Mouse (Mus musculus) megakaryocyte progenitor cell, adult 5-6 weeks (primary cell): ENCODE measurements around the gene Oaf. TPM values are rescaled to one million over a fixed set of nuclear protein-coding genes. Genes with fewer than 3 reads are reported as not detected.

Experiments
- ATAC-seq: replicated peaks from 2 replicates; pipeline ENCODE4 v1.8.0; 2016; ENCODE audit warnings: mild to moderate bottlenecking, moderate TSS enrichment, inconsistent platforms; ENCODE audit not compliant: poor library complexity
- total RNA-seq, 2 experiments: library from RNA; stranded (forward) in 1 of 2; stranded (reverse) in 1 of 2; fragments of 157-497, 149-512 nt in 1 of 2; fragments of 200-1000 nt in 1 of 2; gene quantifications; 2 replicates each; pipeline versions ENCODE4 v1.2.3 to v1.2.4; 2015 to 2017

Oaf gene
- total RNA-seq, 2 experiments from 2014 or later = 17.0 to 19.2 TPM

DNA sequence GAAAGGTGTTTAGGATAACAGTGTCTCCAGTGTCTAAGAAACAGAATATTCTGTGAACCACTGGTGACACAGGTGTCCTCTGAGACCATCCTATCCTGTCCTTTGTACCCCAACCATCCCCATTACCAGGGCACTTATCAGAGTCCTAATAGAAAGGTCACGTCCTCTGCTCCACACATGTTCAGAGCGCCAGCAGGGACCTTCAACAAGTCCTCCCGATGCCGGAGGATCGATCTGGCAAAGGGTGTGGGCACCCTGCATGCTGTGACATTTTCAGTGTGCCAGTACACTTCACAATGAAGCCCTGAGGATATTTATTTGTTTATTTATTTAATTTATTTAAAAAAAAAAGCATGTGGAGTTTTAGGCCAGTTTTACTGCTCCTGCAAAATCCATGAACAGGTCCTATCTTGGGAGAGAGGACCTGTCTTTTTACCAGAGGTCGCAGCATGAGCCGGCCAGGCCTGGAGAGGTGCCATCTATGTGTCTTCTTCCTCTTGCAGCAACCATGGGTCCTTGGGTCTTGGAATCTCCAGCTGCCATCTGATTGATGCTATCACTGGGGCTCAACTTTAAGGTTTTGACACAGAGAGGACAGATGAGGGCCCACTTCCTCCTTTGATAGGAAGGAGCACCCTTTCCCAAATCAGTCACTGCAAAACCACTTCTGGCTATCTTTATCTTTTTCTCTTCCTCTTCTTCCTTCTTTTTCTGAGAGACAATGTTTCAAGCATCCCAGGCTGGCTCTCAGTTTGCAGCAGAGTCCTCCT lies 6.3 kb upstream of the Oaf start:
- ATAC-seq = peak; percentile 33

DNA sequence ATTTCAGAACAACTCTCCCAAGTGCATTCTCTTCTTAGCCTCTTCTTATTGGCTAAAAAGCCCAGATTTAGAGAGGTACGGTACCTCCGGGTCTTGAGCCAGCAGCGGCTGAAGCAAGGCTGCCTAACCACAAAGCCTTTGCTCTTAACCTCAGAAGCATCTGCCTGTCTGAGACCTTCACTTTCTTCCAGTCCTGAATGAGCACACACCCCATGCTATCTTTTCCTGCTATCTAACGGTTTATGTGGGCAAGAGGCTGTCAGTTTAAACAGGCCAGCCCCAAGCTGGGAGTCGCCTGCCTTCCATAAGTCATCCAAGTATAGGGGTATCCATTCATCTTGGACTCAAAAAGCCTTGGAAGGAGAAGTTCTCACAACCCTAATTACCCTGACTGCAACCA lies 2.7 kb upstream of the Oaf start:
- ATAC-seq = peak; percentile 38

GRCm38 (mm10) chr9:43241970-43242369 lies 2.3 kb upstream of the Oaf start:
- ATAC-seq = no peak

DNA sequence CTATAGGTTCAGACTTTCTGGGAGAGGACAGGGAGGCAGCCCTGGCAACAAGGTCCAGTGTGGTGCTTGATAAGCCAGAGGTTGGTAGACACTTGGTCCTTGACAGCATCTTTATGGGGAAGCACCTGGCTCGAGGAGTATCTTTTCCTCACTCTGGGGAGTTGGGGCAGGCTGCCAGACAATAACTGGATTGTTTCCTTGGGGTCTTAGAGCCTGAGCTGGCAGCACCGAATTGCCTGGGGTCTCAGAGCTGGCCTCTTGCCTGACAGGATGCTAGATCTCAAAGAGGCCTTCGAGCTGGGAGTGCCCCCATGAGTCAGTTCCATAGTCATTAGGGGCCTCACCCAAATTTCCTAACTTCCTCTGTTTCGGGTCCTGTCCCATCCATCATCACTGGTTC lies 1.6 kb upstream of the Oaf start:
- no peak for ATAC-seq

DNA sequence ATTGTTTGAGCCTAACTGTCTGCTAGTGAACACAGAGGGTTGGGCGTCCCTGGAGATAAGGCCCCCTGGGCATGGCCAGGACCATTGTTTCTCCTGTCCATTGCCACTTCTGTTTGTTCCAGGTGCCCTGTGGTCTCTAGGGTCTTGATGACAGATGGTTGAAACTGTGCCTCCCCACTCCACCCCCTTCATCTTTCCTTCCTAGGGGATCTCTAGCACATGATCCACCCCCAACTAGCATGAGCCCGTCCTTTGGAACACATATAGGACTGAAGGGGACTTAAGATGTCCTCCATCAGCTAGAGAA lies 836 bp upstream of the Oaf start:
- no peak for ATAC-seq

- no peak for ATAC-seq
Measured at GRCm38 (mm10) chr9:43238631-43239545, 823 bp downstream of the Oaf start.

DNA sequence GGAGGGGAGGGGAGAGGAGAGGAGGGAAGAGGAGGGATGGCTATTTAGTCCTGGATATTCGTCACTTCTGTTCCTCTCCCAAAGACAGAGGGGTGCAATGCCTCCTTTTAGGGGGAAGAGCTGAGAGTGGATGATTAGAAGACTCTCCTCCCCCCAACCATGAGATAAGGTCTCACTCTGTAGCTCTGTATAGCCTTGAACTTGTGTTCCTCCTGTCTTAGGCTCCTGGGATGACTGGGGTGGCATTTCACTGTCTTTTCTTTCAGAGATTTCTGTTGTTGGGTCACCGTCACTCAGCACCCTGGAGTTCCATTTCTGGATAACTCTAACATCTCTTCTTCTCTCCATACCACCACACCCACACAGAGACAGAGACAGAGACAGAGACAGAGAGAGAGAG lies 1.5 kb downstream of the Oaf start:
- ATAC-seq = no peak

DNA sequence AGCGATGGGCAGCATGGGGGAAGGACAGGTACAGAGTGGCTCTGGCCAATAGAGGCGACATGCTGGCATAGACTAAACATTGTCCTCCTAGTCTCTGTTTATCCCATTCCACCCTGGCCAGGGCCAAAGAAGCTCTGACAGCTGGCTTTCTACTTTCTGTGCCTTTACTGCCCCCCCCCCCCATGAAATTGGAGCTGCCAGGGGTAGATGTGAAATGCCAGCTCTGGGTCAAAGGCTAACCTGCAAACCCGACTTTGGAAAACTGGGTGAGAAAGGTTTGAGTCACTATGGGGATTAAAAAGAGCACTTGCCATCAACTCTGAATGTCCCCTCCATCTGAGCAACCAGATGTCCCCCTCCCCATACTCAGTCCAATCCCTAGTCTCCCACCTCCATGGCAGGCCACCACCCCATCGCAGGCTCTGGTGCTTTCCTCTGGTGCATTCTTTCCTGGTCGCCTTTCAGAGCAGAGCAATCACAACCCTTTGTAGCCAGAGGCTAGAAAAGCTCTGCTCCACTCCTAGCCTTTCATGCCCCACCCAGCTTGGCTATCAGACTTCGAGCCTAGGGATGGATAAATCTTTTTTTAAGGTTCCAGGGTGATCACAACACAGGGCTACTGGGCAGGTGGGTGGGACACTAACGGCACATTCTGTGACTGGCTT lies 2.5 kb downstream of the Oaf start:
- no peak for ATAC-seq

GRCm38 (mm10) chr9:43236576-43236975 lies 3.1 kb downstream of the Oaf start:
- no peak for ATAC-seq

DNA sequence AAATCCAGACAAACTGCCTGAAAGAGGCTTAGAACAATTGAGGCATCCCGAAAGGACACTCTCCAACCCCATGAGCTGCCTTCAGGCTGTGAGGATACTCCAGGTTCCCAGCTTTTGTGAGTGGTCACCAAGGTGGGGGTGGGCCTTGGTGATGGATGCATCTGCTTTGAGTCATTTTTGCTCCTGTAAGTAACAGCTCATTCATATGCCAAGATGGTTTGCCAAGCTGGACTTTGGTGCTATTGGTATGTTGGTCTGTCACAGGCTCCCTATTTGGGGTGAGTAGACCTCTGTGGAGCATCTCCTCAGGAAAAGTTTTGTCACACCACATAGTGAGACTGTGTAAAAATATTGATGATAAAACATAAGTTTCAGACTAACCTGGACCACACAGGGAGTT lies 3.6 kb downstream of the Oaf start:
- no peak for ATAC-seq

- ATAC-seq = no peak
Measured at GRCm38 (mm10) chr9:43235336-43235735, 4.4 kb downstream of the Oaf start.

GRCm38 (mm10) chr9:43234496-43234895 lies 5.2 kb downstream of the Oaf start:
- ATAC-seq = peak; percentile 86

DNA sequence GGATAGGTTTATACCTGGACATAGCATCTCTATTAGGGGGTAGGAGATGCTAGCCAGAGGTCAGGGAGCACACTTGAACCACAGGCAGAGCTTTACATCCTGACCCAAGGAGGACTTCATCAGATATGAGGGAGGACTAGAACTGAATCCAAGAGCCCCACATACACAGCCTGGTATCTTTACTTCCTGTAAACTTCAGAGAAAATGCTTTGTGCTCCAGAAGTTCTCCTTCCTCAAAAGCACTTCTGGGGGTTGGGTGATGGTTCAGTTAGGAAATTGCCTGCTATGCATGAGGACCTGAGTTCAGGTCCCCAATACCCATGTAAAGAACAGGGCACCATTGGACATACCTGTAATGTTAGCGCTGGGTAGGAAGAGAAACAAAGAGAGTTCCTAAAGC lies 6.2 kb downstream of the Oaf start:
- no peak for ATAC-seq

GRCm38 (mm10) chr9:43233044-43233443 lies 6.7 kb downstream of the Oaf start:
- ATAC-seq = no peak

- ATAC-seq = no peak
Measured at GRCm38 (mm10) chr9:43232286-43232685, 7.4 kb downstream of the Oaf start.

DNA sequence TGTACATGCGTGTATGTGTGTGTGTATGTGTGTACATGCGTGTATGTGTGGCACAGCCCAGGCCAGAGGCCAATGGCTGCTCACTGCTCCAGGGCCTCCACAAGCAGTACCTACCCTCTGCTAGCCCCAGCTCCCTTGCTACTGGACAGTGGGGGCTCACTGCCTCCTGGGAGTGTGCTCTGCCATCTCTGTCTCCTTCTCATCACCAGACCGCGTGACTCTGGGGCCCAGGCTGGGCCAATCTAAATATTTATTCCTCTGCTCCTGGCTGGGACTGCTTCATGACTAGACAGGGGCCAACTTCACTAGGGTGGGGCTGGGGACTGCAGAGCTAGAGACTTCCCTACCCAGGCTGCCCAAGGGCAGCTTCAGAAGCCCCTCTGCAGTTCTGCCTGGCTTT lies 7.9 kb downstream of the Oaf start:
- no peak for ATAC-seq

DNA sequence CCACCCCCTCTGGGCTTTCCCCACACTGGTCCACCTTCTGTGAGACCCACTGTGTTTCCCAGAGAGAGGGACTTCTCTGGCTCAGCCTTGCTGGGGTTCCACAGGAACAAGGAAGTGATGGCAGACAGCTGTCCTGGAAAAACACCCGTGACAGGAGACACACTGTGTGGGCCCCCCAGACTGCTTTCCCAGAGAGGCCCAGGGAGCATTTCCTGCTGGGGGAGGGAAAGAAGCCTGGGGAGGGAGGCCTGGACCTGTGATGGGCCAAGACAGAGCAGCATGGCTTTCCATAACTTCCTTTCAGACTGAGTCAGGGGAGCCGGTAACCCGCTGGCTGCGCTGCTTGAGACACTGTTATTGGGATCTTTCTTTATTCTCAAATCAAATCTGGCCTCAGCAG lies 8.8 kb downstream of the Oaf start:
- ATAC-seq = no peak

GRCm38 (mm10) chr9:43229962-43230361 lies 9.7 kb downstream of the Oaf start:
- no peak for ATAC-seq

DNA sequence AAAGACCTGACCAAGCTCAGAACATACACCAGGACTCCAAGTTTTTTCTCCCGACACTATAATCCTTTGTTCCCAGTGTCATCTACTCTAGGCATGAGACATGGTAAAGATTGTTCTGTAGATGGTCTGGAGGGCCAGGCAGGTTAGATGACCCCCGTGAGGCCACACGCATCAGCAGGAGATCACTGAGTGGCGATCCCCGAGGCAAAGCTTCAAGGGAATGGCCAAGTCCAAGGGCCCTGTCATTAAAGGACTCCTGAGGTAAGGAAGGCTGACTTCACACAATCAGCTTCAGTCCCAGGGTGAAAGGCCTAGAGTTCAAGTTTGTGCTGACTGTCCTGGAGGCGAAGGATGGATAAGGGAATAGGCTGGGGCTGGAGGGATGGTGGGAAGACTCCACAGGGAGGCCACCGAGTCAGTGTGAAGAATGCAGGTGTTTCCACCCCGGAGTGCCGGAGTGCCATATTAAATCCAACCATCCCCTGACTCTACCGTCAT lies 10.3 kb downstream of the Oaf start:
- no peak for ATAC-seq

- no peak for ATAC-seq
Measured at GRCm38 (mm10) chr9:43228745-43229144, 11.0 kb downstream of the Oaf start.

DNA sequence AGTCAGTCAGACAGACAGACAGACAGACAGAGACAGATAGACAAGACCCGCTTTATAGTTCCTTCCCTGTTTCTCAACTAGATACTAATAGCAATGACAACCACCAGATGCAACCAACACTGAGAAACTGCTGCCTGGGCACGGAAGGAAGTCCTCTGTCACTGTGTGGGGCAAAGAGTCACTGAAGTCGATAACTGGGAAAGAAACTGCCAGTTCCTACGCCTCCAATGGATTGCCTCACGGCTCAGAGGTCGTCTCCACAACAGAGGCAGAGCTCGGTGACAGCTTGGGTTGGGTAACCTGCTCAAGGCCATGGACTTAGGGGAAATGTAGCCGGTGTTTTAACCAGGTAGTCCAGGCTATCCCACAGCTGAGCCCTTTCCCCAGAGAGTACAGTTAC lies 12.1 kb downstream of the Oaf start:
- ATAC-seq = peak; percentile 82
